Mouse (Mus musculus) ovary, postnatal 14 days (tissue): ENCODE results near the gene Rin1.
A peak's percentile ranks its signal among the peaks of the same experiment; 100 is the strongest.

Experiments
- DNase-seq: peaks from one replicate; pipeline ENCODE4 v3.0.0; 2022; ENCODE audit warnings: low spot score

Gene Rin1

DNA sequence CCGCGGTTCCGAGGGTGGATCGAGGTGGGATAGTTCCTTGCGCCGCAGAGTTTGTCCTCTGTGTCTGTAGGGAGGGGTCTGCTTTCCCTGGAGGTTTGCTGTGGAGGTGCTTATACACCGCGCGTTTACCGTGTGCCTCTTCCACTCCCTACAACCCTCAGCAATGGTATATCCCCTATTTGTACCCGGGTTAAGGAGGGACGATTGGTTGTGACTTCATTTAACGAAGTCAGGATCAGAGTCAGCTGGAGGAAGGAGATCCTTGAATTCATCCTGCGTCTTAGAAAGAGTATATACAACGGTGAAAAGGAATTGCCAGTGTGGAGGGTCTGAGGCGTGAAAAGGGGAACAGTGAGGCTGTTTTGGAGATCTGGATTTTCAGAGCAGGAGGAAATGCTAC, 8.7 kb upstream of the Rin1 start:
- DNase-seq: no peak

DNA sequence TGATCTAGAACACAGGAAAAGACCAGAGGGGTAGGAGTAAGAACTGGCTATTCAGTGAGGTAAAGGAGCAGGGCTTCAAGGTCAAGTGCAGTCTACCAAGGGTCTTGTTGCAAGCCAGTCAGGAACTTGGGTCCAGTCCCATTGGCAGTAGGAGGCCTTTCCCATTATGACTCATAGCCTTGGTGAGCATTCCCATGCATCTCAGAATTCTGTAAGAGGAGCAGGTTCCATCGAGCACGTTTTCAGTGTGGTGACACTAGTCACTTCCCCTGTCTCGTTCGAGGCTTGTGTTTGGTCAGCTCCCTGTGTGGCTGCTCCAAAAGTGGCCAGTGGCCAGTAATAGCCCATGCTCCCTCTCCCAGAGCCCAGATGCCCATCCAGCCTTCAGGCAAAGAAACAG, 4.8 kb upstream of the Rin1 start:
- no peak for DNase-seq

DNA sequence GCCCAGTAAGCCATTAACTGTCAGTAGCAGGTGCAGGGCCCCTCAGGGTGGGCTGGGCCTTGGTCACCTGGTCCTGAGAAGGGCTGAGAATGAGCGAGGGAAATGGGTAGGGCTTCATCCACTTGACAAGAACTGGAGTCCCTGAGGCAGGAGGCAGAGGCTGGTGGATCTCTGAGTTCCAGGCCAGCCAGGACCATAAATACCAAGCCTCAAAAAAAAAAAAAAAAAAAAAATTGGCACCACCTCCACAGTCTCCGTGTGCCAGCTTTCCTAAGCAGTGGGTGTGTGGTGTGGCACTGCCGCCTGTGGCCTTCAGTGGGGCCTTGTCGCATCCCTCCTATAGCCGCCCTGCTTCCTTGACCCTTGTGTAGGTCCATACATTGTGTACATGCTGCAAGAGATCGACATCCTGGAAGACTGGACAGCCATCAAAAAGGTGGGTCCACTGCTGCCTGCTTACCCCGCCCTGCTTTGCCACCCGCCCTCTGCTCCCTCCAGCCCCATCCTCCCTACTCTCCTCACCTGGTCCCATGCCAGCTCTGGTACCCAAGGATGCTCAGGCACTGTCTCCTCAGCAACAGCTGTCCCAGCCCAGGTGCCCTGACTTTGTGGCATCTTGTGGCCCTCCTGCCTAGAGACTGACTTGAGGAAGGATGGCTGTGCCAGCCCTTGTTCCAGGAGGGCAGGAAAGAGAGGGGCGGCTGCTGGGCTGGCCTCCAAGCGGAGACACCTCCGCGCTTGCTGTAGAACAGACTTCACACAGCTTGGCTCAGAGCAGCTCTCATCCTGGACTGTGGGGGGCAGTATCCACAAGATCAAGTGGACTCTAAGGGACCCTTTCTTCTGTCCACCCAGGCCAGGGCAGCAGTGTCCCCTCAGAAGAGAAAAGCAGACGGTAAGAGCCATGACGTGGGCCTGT, 1.9 kb upstream of the Rin1 start:
- no peak for DNase-seq

DNA sequence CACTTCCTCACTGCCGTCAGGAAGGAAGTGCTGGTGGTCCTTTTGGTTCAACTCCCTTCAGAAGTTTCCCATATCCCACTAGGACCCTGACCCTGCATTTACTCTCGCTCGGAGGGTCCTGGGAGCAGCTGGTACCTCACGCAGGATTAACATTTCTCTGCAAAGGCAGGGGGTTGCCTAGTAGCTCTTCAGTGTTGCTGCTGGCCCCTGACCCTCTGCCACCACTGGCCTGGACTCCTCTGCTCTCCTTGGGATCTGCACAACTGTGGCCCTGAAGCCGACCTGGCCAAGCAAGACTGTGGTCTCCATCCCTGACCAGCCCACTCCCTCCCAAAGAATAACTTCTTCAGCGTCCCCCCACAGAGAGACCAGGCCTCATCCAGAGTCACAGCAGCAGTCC, 956 bp upstream of the Rin1 start:
- no peak for DNase-seq

DNA sequence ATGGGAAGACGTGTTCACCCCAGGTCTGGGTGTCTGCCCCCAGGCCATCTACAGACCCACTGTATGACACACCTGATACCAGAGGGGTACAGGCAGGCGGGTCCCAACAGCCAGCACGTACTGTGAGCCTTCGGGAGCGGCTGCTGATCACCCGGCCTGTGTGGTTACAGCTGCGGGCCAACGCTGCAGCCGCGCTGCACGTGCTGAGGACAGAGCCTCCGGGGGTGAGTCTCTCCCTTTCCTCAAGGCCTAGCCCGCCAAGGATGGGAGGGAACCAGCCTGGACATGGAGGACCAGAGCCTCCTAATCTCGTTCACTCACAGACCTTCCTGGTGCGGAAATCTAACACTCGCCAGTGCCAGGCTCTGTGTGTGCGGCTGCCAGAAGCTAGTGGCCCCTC, 750 bp downstream of the Rin1 start:
- no peak for DNase-seq

DNA sequence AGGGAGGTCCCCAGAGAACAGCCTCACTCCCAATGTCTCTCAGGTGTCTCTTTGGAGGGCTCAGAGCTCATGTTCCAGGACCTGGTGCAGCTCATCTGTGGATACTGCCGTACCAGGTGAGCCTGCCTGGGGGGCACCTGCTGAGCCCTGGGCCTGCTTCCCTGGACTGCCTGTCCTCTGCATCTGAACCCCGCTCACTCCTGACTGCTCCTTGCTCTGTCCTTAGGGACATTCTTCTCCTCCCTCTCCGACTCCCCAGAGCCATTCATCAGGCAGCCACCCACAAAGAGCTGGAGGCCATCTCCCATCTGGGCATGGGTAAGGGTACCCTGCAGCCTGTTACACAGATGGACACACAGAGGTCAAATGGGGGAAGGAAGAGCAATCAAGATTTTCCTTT, 1.2 kb downstream of the Rin1 start:
- DNase-seq: no peak

DNA sequence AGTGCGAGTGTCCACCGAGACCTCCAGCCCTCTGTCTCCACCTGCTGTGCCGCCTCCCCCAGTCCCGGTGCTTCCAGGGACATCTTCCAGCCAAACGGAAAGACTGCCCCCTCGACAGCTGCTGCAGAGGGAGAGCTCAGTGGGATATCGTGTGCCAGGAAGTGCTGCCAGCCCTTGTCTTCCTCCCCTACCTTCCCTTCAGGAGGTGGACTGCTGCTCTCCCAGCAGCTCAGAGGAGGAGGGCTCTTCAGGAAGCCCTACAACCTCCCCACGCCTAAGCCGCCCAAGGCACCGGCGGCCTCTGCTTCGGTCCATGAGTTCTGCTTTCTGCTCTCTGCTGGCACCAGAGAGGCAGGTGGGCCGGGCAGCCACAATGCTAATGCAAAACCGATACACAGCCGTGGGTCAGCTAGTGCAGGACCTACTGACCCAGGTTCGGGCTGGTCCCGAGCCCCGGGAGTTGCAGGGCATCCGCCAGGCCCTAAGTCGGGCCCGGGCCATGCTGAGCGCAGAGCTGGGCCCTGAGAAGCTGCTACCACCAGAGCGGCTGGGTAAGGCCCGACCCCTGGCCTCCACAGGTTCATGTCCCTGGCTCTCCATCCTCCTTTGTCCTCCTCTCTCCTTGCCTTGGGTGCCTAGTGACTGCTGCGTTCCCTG, 2.0 kb downstream of the Rin1 start:
- no peak for DNase-seq

DNA sequence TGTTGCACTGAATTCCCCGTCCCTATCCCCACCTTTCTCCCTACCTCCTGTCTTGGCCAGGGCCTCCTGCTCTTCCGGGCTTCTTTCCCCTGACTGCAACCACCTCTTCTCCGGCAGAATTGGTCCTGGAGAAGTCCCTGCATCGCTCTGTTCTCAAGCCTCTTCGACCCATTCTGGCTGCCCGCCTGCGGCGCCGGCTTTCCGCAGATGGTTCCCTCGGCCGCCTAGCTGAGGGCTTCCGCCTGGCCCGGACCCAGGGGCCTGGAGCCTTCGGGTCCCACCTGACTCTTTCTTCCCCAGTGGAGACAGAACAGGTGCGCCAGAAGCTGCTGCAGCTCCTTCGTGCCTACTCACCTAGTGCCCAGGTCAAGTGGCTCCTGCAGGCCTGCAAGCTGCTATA, 2.6 kb downstream of the Rin1 start:
- DNase-seq: no peak

DNA sequence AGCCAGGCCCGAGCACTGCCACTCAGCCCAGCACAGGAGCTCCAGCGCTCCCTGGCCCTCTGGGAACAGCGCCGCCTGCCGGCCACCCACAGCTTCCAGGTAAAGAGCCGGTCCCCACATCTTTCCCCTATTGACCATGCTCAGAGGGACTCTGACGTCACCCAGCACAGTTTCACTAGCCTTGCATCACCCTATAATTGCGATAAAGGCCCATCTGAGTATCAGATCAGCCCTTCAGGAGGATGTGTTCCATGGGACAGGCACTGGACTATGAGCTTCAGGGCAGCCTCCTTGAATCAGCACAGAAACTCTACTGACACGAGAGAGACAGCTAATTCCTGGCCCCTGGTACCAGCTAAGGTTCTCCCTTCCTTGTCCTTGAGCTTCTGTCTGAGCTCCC, 3.6 kb downstream of the Rin1 start:
- DNase-seq: no peak

DNA sequence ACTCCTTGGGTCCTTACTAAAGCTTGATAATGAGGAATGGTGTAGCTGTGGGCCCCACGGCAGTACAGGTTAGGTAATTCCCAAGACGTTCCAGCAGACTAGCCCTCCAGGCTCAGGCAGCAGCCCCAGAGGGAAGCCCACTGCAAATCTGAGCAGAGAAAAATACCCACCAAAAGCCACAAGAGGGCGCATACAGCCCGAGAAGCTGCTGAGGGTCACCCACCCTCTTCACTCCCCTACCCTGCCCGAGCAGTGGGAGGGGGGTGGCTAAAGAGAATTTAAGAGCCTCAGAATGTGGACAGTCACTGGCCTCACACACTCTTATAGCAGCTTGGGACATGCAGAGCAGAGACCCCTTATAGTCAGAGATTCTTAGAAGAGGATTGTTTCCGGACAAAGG, 6.0 kb downstream of the Rin1 start:
- no peak for DNase-seq

DNA sequence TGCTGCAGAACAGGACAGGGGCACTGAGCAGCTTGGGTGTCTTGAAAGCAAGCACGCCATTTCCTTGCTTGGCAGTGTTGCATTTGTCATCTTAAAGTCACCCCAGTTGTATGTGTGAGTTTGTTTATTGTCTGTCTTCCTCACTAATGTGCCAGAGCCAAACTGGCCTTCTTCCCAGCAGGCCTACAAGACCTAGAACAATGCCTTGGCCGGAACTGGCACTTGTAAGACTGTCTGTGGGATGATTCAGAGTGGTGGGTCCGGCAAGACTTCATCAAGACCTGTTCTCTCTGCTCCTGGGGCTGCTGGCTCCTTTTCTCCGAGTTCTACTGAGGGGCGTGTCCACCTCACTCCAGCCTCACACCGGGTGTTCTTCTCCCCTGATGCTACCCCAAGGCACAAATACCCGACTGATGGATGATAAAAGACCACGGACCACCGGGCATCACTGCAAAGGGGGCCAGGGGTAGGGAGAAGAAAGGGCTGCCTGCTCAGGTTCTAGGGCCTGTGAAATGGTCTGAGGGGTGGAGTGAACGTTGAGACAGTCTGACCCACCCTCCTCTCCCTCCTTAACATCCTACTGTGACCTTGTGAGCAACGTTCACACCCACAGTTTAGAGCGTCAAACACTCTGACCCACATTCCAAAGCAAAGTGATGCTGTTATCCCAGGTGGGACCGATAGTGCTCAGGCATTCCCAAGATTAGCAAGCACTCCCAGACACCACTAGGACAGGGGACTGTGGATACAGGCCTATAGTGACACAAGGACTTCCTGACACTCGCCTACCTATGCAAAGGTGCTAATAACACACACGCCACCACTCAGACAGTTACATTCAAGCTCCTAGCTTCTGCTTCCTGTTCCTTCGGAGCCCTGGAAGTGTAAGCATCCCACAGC, 7.8 kb downstream of the Rin1 start:
- no peak for DNase-seq

DNA sequence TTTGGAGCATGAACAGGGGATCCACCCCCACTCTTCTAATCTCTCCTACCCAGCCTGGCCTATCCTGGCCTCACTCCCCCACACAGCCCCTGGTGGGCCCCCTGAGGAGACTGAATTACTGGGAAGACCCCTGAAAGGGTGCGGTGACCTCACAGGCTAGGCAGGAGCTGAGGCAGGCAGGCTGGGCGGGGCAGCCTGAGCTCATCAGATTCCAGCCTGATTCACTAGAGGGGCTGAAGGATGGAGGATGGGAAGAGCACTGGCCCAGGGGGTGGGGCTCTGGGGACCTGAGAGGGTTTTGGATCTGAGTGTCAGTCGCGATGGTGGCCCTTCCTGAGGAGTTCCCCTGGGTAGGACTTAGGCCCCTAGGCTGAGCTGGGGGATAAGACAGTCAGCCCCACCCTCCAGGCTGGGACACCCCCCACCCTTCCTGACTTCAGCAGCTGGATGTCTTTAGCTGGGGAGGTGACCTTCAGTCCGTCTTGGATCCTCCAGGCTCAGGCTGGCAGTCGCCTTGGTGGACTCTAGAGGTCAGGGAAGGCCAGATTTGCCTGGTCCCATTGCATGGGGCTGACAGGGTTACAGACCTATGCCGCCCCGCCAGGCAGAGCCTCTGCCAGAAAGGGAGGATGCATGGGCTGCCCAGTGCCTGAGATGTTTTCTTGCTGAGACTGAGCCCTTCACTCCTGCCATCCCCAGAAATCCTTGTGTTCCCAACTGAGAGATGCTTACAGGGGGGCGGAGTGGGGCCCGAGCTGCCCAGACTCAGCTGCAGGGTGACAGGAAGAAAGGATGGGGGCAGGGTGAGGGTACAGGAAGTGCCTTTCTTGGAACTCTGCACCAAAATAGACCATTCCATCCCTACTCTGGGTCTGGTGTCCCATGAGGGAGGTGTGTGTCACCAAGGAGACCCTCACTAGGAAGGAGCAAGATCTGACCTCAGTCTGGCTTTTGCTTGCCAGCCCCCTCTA, 8.8 kb downstream of the Rin1 start:
- no peak for DNase-seq

DNA sequence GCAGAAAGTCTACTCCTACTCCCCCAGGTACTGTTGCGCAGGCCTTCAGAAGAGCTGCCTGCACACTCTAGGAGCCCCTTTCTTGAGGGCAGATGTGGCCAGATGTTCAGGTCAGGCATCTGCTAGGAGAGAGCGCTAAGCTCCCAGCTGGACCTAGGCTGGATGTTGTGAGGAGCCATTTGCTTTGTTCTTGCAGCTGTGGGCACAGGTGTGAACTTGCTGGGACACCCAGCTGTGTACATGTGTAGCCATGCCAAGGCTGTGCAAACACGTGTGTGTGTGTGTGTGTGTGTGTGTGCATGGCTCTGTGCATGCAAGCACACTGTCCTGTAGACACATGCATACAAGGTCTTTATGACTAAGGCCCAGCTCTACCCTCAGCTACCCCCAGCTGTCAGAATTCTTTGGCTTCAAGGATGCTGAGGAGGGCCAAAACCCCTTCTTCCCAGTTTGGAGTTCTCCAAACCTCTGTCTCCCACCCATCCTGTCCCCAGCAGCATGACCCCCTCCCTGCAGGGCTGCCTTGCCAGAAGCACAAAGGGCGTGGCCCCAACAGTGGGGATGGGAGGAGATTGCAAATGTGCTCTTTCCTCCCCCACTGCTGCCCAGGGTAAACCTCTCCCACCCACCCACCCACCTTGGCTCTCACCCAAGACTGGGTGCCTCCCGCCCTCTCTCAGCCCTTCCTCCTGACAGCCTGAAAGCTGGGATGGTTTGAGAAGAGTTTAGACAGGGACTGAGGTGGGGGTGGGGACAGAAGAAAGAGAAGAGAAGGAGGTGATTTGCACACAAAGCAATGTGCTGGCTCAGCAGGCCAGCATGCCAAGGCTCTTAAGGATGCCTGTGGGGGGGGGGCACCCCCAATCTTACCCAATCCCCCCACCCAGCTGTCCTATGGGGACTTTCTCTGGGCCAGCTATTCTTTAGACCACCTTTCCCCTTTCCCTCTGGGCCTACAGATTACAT, 10.4 kb downstream of the Rin1 start:
- no peak for DNase-seq

DNA sequence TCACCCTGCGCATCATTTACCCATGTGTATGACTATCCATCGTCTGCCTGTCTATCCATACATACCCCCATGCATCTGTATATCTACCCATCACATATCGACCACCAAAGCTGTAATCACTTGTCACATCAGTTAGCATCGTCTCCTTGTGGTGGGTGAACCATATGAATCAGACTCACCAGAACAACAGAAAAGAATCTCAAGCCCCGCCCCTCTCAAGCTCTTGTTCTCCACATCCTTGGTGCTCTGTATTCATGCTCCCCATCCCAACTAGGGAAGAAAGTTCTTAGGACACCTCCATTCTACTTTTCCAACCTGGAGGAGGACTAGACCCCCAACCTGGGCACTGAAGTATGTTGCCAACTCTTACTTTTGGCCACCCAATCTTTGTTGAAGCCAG, 11.8 kb downstream of the Rin1 start:
- DNase-seq: no peak

DNA sequence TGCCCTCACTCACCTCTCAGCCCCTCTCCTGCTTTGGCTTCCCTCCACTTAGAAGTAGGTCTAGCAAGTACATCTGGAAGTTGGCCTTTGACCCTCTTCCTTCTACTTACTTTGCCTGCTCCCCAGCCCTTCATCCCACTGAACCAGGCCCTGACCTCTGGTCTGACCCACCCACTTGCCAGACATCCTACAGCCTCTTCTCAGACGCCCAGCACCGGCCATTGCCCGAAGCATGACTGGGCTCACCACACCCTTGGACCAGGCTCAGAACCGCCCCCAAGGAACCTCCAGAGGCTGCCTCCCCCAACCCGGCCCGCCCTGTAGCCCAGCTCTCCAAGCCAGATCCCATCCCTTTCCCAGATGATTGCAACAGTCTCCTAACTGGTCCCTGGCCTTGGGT, 12.2 kb downstream of the Rin1 start:
- no peak for DNase-seq

DNA sequence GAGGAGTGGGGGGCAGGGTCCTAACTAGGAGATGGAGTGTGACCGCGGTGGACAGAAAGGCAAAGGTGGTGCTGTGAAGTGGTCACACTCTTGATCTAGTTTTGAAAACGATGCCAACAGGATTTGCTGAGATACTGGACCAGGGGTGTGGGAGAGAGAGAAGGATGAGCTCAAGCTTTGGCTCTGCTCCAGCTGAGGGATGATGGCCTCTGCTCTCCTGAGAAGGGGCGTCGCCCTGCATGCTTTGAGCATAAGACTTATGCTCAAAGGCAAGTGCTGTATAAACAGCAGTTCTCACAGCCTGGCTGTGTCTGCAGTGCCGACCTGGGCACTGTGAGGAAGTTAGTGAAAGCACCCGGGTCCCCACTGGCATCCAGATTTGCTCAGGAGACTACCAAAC, 14.8 kb downstream of the Rin1 start:
- DNase-seq: peak; percentile 45

DNA sequence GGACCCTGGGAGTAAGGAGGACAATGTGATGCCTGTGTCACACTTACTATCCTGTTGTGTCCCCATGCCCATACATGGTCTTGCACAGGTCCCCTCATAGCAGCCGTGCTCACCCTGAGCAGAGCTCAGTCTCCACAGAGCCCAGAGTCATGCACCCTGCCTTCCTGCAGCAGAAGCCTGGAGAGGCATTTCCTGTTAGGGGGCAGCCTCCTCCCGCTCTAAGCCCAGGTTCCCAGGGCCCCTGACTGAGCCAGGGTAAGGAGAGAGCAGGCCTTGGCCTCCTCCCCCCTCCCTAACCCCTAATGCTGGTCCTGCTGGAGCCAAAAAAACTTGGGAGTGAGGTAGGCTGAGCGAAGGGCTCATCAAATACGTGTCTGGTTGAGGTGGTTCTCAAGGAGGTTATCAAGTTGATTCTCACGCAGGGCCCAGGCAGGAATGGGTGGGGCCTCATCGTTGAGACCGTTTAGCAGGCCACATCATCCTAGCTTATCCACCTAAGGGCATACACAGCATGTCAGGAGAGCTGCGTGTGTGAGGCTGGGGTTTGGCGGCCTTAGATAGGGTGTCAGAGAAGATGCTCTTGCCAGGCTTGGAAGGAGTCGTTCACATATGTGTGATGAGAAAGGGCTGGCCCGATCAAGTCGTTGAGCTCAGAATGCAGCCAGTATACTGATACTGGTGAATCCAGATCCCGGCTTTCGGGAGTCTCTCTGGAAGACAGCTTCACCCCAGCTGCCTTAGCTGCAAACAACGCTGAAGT, 16.9 kb downstream of the Rin1 start:
- DNase-seq: no peak

DNA sequence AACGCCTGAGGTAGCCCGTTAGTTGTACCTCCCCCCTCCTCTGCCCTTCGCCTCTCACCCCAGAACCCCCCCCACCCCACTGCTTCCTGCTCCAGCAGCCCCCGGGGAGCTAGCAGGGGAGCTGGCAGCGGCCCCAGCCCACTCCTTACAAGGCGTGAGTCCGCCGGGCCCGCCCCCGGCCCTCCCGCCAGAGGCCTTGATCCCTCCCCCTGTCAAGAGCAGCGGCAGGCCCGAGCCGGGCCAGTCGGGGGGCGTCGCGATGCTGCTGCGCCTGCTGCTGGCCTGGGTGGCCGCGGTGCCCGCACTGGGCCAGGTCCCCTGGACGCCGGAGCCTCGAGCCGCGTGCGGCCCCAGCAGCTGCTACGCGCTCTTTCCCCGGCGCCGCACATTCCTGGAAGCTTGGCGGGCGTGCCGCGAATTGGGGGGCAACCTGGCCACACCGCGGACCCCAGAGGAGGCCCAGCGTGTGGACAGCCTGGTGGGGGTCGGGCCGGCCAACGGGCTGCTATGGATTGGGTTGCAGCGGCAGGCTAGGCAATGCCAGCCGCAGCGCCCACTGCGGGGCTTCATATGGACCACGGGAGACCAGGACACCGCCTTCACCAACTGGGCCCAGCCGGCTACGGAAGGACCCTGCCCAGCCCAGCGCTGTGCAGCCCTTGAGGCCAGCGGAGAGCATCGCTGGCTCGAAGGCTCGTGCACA, 17.7 kb downstream of the Rin1 start, which contains the start of gene Cd248:
Gene Cd248, plus strand, starts transcription at position 212 of the 703 bp plus-strand sequence.
- peak; percentile 69 for DNase-seq
